Mouse (Mus musculus) NIH3T3 (cell line): ENCODE data around the gene Eif4g3.
"Not testable (repeated sequence)": the region's sequence is repeated elsewhere in the genome, so short reads cannot be mapped to it uniquely, and the experiment has no call there.

Experiments
- DNase-seq: peaks from one replicate; pipeline ENCODE4 v3.0.0-alpha.2; 2012; ENCODE audit warnings: low read depth

Eif4g3 gene

DNA sequence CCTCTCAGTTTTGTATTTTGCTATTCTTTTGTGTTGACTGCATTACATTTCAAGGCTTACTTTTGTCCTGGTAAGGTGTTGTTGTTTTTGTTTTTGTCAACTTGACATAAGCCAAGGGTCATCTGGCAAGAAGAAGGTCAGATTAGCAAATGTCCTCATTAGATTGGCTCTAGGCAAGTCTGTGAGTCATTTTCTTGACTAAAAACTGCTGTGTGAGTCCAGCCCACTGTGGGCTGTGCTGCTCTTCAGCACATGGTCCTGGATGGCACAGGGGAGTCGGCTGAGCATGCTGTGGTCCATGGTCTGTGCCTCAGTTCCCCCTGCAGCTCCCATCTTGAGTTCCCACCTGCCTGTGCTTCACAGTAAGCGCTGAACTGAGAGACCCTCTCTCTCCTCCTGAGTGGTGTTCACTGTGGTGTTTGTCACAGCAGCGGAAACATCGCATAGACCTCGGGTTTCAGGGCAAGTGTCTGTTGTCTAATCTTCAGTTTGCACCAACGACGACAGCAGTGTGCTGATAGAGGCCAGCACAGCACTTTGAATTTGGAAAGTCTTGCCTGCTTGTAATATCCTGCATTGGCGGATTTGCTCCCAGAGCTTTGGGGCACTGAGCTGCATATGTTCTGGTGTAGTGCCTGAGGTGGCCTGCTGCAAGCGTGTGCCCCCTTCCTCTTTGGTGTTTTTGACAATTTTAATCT lies 30.7 kb downstream of the Eif4g3 start:
- DNase-seq, result peak; percentile 33

DNA sequence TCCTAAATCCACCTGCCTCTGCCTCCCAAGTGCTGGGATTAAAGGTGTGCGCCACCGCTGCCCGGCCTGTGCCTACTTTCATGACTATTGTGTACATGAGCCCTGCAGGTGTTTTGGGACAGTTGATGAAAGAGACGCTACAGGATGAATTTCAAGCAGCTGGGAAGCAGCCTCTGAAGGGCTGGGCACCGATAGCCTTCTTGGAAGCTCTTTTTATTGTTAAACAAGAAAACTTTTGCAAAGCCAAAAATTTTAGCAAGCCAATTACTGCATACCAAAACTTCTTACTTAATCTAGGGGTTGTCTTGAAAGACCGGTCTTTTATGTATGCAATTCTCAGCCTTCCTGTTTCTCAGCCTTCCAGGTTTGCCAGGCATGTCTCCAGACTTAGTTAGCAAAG lies 36.3 kb downstream of the Eif4g3 start:
- DNase-seq, result no peak

GRCm38 (mm10) chr4:138031828-138032227 lies 39.0 kb downstream of the Eif4g3 start:
- no peak for DNase-seq

GRCm38 (mm10) chr4:138033871-138034270 lies 41.0 kb downstream of the Eif4g3 start:
- DNase-seq, result no peak

DNA sequence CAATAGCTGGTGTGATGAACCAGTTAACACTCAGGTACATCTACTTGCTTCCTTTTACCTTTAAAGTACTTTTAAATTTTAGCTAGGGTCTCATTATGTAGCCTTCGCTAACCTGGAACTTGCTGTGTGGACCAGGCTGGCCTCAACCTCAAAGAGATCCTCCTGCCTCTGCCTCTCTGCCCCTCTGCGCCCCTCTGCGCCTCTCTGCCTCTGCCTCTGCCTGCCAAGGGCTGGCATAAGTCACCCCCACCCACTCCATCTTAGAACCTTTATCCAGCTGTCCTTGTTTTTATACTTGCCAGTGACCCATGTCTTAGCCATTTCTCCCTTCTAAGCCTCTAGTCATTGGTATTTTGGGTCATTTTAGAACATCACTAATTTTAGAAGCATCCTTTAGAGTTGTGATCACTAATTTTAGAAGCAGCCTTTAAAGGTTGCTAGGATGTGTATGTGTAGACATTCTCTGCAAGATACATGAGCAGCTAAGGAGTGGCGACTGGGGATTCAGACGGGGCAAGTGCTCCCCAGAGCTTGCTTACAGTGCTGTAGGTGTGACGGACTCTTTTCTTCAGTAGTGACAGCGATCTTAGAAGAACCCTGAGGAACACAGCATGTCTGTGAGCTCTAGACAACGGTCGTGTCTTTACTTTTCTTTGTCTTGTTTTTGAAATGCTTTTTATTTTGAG lies 42.8 kb downstream of the Eif4g3 start:
- no peak for DNase-seq

GRCm38 (mm10) chr4:138037110-138037509 lies 44.3 kb downstream of the Eif4g3 start:
- DNase-seq, result no peak

GRCm38 (mm10) chr4:138037896-138038295 lies 45.1 kb downstream of the Eif4g3 start:
- no peak for DNase-seq

- DNase-seq, result no peak
Observed at GRCm38 (mm10) chr4:138038365-138039274, 45.8 kb downstream of the Eif4g3 start.

- no peak for DNase-seq
Observed at GRCm38 (mm10) chr4:138039275-138039651, 46.4 kb downstream of the Eif4g3 start.

DNA sequence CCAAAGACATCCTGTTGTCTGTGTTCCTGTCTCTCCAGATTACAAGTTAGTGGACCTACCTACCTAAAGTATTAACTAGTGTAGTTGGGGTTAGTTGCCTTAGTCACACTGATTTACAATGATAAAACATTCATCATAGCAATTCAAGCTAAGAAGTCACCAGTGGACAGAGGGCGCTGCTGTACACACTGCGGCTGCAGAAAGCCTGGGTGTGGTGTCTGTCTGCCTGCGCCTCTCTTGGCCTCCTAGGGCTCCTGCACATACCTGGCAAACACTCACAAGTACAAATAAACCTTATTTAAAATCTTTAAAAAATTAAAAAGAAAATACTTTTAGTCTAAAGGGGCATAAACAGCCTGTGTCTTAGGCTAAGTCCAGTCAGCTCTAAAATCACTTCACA lies 47.8 kb downstream of the Eif4g3 start:
- DNase-seq, result no peak

GRCm38 (mm10) chr4:138041566-138042256 lies 48.9 kb downstream of the Eif4g3 start:
- no peak for DNase-seq

GRCm38 (mm10) chr4:138042257-138042589 lies 49.4 kb downstream of the Eif4g3 start:
- DNase-seq, result peak; percentile 24

DNA sequence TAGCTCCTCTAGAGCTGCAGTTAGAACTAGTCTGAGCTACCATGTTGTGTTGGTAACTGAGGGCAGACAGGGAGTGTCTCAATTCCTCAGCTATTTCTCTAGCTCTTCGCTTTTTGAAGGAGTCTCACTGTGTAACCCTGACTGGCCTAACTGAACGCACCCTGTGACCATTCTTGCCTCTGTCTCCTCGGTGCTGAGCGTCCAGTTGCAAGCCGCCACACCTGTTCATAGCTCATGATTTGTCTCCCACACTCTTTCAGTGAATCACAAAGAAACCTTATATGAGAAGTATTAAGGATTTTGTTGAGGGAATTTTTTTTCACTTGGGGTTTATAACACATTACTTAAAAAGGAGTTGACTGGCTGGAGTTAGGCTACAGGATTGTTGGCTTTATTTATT lies 49.8 kb downstream of the Eif4g3 start:
- DNase-seq, result no peak

DNA sequence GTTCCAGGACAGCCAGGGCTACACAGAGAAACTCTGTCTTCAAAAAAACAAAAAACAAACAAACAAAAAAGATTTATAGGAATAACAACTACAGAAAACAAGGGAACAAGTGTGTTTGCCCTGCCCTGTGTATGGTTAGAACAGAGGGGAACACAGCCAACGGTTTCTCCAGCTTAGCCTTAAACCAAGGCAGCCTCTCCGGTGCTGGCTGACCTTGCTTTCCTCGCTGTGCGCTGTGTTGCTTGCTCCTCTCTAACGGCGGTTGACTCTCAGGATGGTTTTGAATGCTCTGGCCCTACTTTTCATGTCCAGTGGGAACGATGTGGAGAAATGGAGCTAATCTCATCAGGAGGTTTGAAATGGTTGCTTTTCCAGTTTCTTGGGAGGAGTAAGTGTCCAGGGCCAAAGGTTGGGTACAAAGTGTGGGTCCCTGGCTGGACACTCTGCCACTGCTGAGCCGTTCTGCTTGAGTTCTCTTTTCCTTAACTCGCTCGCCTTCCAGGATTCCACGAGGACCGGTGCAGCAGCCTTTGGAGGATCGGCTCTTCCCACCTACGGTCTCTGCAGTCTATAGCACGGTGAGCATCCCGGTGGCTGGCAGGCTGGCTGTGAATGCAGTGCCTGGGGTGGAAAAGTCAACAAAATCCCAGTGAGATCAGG lies 52.1 kb downstream of the Eif4g3 start:
- no peak for DNase-seq

- no peak for DNase-seq
Observed at GRCm38 (mm10) chr4:138045809-138046208, 53.0 kb downstream of the Eif4g3 start.

DNA sequence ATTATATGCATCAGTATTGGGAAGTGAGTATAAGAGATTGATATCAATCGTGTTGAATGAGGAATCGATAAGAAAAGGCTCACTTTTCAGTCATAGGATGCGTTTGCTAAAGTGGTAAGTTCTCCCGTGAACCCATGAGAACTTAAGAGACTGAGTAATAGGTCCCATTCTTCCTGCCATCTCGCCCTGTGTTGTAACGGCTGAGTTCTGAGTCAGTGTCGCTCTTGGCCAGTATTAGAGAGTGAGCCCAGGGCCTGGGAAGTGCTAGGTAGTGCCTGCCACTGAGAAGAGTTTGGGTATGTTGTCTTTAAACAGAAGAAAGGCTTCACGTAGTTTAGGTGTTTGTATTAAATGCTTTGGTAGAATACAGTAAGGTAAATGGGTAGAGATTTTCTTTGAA lies 53.5 kb downstream of the Eif4g3 start:
- DNase-seq, result peak; percentile 27

GRCm38 (mm10) chr4:138049547-138049946 lies 56.7 kb downstream of the Eif4g3 start:
- no peak for DNase-seq

DNA sequence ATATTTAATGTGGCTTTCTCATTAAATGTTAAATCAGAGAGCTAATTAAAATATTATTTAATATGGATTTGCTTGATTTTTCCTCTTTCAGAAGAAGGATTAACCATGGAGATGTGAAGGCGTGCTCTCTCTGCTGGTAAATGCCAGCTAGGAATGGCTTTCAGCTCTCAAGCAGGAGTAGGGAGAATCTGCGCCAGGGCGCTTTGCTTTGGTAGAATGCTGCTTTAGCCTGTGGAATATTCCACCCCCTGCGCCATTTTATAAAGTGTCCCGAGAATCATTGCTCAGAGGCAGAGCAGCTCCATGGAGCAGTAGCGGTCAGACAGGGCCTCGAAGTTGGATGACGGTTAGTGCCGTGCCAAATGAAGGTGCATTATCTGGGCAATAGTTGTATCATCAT lies 58.7 kb downstream of the Eif4g3 start:
- no peak for DNase-seq

GRCm38 (mm10) chr4:138056658-138057057 lies 63.8 kb downstream of the Eif4g3 start:
- DNase-seq, result no peak

DNA sequence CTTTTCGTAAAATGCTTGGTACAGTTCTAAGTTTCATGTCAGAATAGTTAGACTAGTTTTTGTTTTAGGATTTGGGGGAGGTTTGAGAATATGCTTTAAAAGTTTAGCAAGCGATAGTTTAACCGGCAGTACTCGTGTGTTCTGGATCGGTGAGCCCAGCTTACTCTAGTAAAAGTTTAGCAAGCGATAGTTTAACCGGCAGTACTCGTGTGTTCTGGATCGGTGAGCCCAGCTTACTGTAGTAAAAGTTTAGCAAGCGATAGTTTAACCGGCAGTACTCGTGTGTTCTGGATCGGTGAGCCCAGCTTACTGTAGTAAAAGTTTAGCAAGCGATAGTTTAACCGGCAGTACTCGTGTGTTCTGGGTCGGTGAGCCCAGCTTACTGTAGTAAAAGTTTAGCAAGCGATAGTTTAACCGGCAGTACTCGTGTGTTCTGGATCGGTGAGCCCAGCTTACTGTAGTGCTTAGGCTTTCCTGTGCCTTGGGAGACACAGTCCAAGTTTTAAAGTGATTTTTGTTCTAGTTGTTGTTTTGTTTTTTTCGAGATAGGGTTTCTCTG lies 64.5 kb downstream of the Eif4g3 start:
- DNase-seq, result not testable (repeated sequence)

DNA sequence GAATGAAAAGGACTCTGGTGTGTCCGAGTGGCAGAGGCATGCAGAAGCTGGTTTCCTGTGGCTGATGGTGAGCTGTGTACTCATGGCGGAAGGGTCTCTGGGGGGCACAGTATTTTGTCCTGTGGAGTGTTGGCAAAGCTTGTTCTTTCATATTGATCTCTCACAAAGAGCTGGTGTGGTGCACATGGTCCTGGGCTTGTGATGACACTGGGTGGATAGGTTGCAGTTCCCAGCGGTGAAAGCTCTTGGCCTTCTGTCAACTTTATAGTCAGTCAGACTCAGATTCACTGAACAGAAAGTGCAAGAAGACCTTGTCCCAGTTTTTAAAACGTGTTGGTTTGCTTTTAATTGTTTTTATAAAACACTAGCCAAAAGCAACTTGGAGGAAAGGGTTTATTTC lies 68.3 kb downstream of the Eif4g3 start:
- DNase-seq, result no peak
